Mouse (Mus musculus) common myeloid progenitor, adult 5-6 weeks (primary cell): ENCODE measurements at regions not wholly inside any gene's neighbourhood (a gene's known extent, or its start where the extent isn't known, plus 50 kb on each side); places are given as distances from the start of the nearest gene placed in this dataset.
"Not testable (repeated sequence)": the region's sequence is repeated elsewhere in the genome, so short reads cannot be mapped to it uniquely, and the experiment has no call there.

Experiments
- ATAC-seq: replicated peaks from 2 replicates; pipeline ENCODE4 v1.8.0; 2016; ENCODE audit warnings: low read depth, mild to moderate bottlenecking, moderate TSS enrichment, inconsistent platforms; ENCODE audit not compliant: poor library complexity, severe bottlenecking

- ATAC-seq: no peak
Measured at GRCm38 (mm10) chr12:93812963-93813733, 1878.9 kb upstream of the Flrt2 start.

- no peak for ATAC-seq
Measured at GRCm38 (mm10) chr12:93850944-93851520, 1841.0 kb upstream of the Flrt2 start.

GRCm38 (mm10) chr12:93851660-93852059 is 1840.4 kb upstream of the Flrt2 start:
- ATAC-seq: no peak

GRCm38 (mm10) chr12:93885946-93886345 is 1806.1 kb upstream of the Flrt2 start:
- ATAC-seq: no peak

GRCm38 (mm10) chr12:93890109-93890508 is 1801.9 kb upstream of the Flrt2 start:
- no peak for ATAC-seq

- peak; percentile 72 for ATAC-seq
Measured at GRCm38 (mm10) chr12:93928541-93929238, 1763.3 kb upstream of the Flrt2 start.

GRCm38 (mm10) chr12:93929239-93929563 is 1762.8 kb upstream of the Flrt2 start:
- ATAC-seq: peak; percentile 71

GRCm38 (mm10) chr12:93930242-93930641 is 1761.8 kb upstream of the Flrt2 start:
- not testable (repeated sequence) for ATAC-seq

- no peak for ATAC-seq
Measured at GRCm38 (mm10) chr12:93960869-93961268, 1731.2 kb upstream of the Flrt2 start.

GRCm38 (mm10) chr12:93981307-93981706 is 1710.7 kb upstream of the Flrt2 start:
- ATAC-seq: no peak

- no peak for ATAC-seq
Measured at GRCm38 (mm10) chr12:93991531-93991930, 1700.5 kb upstream of the Flrt2 start.

- ATAC-seq: no peak
Measured at GRCm38 (mm10) chr12:93993875-93994274, 1698.2 kb upstream of the Flrt2 start.

- no peak for ATAC-seq
Measured at GRCm38 (mm10) chr12:94015946-94016345, 1676.1 kb upstream of the Flrt2 start.

- no peak for ATAC-seq
Measured at GRCm38 (mm10) chr12:94031364-94031763, 1660.7 kb upstream of the Flrt2 start.

GRCm38 (mm10) chr12:94047972-94048371 is 1644.1 kb upstream of the Flrt2 start:
- no peak for ATAC-seq

GRCm38 (mm10) chr12:94057767-94058166 is 1634.3 kb upstream of the Flrt2 start:
- no peak for ATAC-seq

- ATAC-seq: no peak
Measured at GRCm38 (mm10) chr12:94059641-94060040, 1632.4 kb upstream of the Flrt2 start.

- ATAC-seq: no peak
Measured at GRCm38 (mm10) chr12:94060336-94060735, 1631.7 kb upstream of the Flrt2 start.

GRCm38 (mm10) chr12:94066444-94067152 is 1625.4 kb upstream of the Flrt2 start:
- no peak for ATAC-seq

- ATAC-seq: no peak
Measured at GRCm38 (mm10) chr12:94070940-94071505, 1621.0 kb upstream of the Flrt2 start.
